Mouse (Mus musculus): Measurements from ENCODE around the gene Ltv1.

DNA sequence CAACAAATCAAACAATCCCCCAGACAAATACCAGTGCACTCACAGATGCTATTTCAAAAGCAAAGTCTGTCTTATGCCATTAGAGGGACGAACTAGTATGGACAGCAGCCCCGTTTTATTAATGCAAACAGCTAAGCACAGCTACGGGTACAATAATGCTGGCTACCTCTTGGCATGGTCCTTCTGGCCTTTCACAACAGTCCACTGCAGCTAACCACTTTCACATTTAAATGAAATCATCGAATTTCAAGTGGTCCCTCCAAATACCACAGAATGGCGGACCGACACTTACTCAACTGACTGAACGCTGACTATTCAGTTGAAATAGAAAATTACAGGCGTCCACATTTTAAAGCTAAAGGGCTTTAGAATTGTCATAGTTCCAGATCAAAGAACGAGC lies 19.4 kb upstream of the Ltv1 start:
- TF ChIP-seq POLR2A (IDR thresholded peaks at IDR 0.05; ENCODE audit: borderline replicate concordance, low read depth, low read length) (no peak), CTCF (IDR thresholded peaks at IDR 0.05; ENCODE audit: low read depth, low read length) (no peak)
